Mouse (Mus musculus) ES-E14 (cell line): ENCODE data around the gene AC140267.1.

Experiments
- CHD2 ChIP-seq: IDR thresholded peaks from 2 replicates; pipeline ENCODE4 v1.6.1; 2014; ENCODE audit warnings: mild to moderate bottlenecking, low read depth, low read length, inconsistent platforms
- HCFC1 ChIP-seq: IDR thresholded peaks from 2 replicates; pipeline ENCODE4 v1.6.1; 2012; ENCODE audit warnings: low read length, inconsistent platforms, borderline replicate concordance; ENCODE audit not compliant: insufficient read depth
- MAFK ChIP-seq: IDR thresholded peaks from 2 replicates; pipeline ENCODE4 v1.6.1; 2014; ENCODE audit warnings: mild to moderate bottlenecking, low read depth, low read length, inconsistent platforms; ENCODE audit not compliant: insufficient read depth
- ZC3H11A ChIP-seq: IDR thresholded peaks from 2 replicates; pipeline ENCODE4 v1.6.1; 2012; ENCODE audit warnings: low read depth, mild to moderate bottlenecking, inconsistent platforms, low read length, borderline replicate concordance
- ZNF384 ChIP-seq: IDR thresholded peaks from 2 replicates; pipeline ENCODE4 v1.6.1; 2012; ENCODE audit warnings: low read depth, low read length, inconsistent platforms

- no peak for TF ChIP-seq ZNF384
- TF ChIP-seq MAFK = no peak
- TF ChIP-seq HCFC1 = no peak
- TF ChIP-seq CHD2 = no peak
- TF ChIP-seq ZC3H11A = no peak
Measured at GRCm38 (mm10) chr15:80206057-80206565, 29.5 kb upstream of the AC140267.1 start.
